Mouse (Mus musculus): ENCODE measurements around the gene Ifna11. TPM values are rescaled to one million over a fixed set of nuclear protein-coding genes. Genes with fewer than 3 reads are reported as not detected.

Gene Ifna11
- polyA plus RNA-seq, 1 experiment: not detected

- H3K27me3 ChIP-seq (ENCODE audit: control insufficient read depth, insufficient read depth, low read length): no peaks in the 10 kb centered on the region
- TF ChIP-seq POLR2A (IDR thresholded peaks at IDR 0.05; ENCODE audit: low read depth, low read length) (no peak), CTCF (IDR thresholded peaks at IDR 0.05; ENCODE audit: extremely low read depth, insufficient read depth, insufficient read length, insufficient replicate concordance) (no peak)
- no peak for DNase-seq (ENCODE audit: low read depth in 1 of 2, low spot score in 2 of 2)
- no peak within 1 kb of the TSS for H3K4me3 ChIP-seq (ENCODE audit: extremely low read depth, insufficient read depth, insufficient read length)
- H3K27ac ChIP-seq (ENCODE audit: insufficient read depth, low read length): no peak within 1 kb of the TSS
- no peaks in the 10 kb centered on the region; the same call in 1 of the 2 replicates for H3K4me1 ChIP-seq (ENCODE audit: control insufficient read depth, insufficient read depth, insufficient read length)
- H3K36me3 ChIP-seq (ENCODE audit: control insufficient read depth, insufficient read depth, low read length): no peaks in the 10 kb centered on the region
- 78% methylated on average over 2 of the region's 2 CpGs for whole genome bisulfite sequencing
Measured at GRCm38 (mm10) chr4:88841438-88841911, 21.7 kb downstream of the Ifna11 start, which contains the start of gene Ifna4. Gene Ifna4, plus strand, starts transcription at chr4:88841861.

- Histone ChIP-seq H3K36me3 (ENCODE audit: control insufficient read depth, insufficient read depth, low read length) (no peaks in the 10 kb centered on the region), H3K4me3 (ENCODE audit: extremely low read depth, insufficient read depth, insufficient read length) (no peak overlapping the region)
- DNase-seq (ENCODE audit: low read depth in 1 of 2, low spot score in 2 of 2): no peak
Measured at GRCm38 (mm10) chr4:88845334-88845733, 25.6 kb downstream of the Ifna11 start.

DNA sequence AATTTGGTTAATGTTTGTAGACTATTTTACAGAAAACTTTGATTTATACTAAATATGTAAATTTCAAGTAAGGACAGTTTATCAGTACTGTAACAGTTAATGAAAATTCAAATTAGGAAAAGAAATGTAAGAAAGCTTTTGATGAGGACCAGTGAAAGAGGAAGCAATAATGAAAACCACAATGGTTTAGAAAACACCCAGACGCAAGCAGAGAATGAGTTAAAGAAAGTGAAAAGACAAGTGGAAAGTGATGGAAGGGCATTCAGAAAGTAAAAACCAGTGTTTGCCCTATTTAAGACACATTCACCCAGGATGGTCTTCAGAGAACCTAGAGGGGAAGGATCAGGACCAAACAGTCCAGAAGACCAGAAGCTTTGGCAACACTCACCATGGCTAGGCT, 29.9 kb downstream of the Ifna11 start, which contains the start of gene Ifna1:
Ifna1 (plus strand) TSS at position 390 of the 400 bp plus-strand sequence.
- no peak for DNase-seq (ENCODE audit: low read depth in 1 of 2, low spot score in 2 of 2)
- no peak within 1 kb of the TSS for H3K27ac ChIP-seq (ENCODE audit: insufficient read depth, low read length)
- H3K27me3 ChIP-seq (ENCODE audit: control insufficient read depth, insufficient read depth, low read length): no peaks in the 10 kb centered on the region
- no peaks in the 10 kb centered on the region for H3K4me1 ChIP-seq (ENCODE audit: control insufficient read depth, insufficient read depth, insufficient read length)
- no peak within 1 kb of the TSS for H3K4me3 ChIP-seq (ENCODE audit: extremely low read depth, insufficient read depth, insufficient read length)
- WGBS: 18% methylated on average over 1 of the region's 1 CpGs
- TF ChIP-seq POLR2A (IDR thresholded peaks at IDR 0.05; ENCODE audit: low read depth, low read length): no peak
- H3K36me3 ChIP-seq (ENCODE audit: control insufficient read depth, insufficient read depth, low read length): no peaks in the 10 kb centered on the region

More at GRCm38 (mm10) chr4:88845334-88845733, 25.6 kb downstream of the Ifna11 start:
- Histone ChIP-seq H3K27me3 (ENCODE audit: control insufficient read depth, insufficient read depth, low read length) (no peaks in the 10 kb centered on the region), H3K4me1 (ENCODE audit: control insufficient read depth, insufficient read depth, insufficient read length) (no peaks in the 10 kb centered on the region; the same call in 1 of the 2 replicates), H3K27ac (ENCODE audit: insufficient read depth, low read length) (no peak overlapping the region)
- WGBS: 28% methylated on average over 2 of the region's 2 CpGs
- TF ChIP-seq CTCF (IDR thresholded peaks at IDR 0.05; ENCODE audit: extremely low read depth, insufficient read depth, insufficient read length, insufficient replicate concordance) (no peak), POLR2A (IDR thresholded peaks at IDR 0.05; ENCODE audit: low read depth, low read length) (no peak)

- 85% methylated on average over 4 of the region's 4 CpGs for WGBS
Measured at GRCm38 (mm10) chr4:88851026-88851763, 31.4 kb downstream of the Ifna11 start.

DNA sequence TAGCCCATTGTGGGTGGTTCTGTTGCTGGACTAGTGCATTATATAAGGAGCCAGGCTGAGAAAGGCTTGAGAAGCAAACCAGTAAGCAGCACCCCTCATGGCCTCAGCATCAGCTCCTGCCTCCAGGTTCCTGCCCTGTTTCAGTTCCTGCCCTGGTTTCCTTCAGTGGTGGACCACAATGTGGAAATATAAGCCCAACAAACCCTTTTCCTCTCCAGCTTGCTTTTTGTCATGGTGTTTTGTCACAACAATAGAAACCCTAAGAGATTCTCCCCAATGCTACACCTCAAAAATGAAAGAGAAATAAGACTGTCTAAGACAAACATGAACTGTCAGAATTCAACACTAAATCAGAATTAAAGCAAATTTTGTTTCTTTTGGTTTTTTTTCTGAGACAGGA, 39.5 kb downstream of the Ifna11 start:
- H3K27me3 ChIP-seq (ENCODE audit: control insufficient read depth, insufficient read depth, low read length): no peaks in the 10 kb centered on the region
- no peaks in the 10 kb centered on the region for H3K36me3 ChIP-seq (ENCODE audit: control insufficient read depth, insufficient read depth, low read length)
- H3K27ac ChIP-seq (ENCODE audit: insufficient read depth, low read length): no peak overlapping the region
- no peak overlapping the region for H3K4me3 ChIP-seq (ENCODE audit: extremely low read depth, insufficient read depth, insufficient read length)
- no peak for TF ChIP-seq POLR2A (IDR thresholded peaks at IDR 0.05; ENCODE audit: low read depth, low read length)
- TF ChIP-seq CTCF (IDR thresholded peaks at IDR 0.05; ENCODE audit: extremely low read depth, insufficient read depth, insufficient read length, insufficient replicate concordance): no peak
- no peaks in the 10 kb centered on the region for H3K4me1 ChIP-seq (ENCODE audit: control insufficient read depth, insufficient read depth, insufficient read length)
- DNase-seq (ENCODE audit: low read depth in 1 of 2, low spot score in 2 of 2): no peak

More at GRCm38 (mm10) chr4:88851026-88851763, 31.4 kb downstream of the Ifna11 start:
- no peak for TF ChIP-seq CTCF (IDR thresholded peaks at IDR 0.05; ENCODE audit: extremely low read depth, insufficient read depth, insufficient read length, insufficient replicate concordance)
- TF ChIP-seq POLR2A (IDR thresholded peaks at IDR 0.05; ENCODE audit: low read depth, low read length): no peak
- H3K27ac ChIP-seq (ENCODE audit: insufficient read depth, low read length): no peak overlapping the region
- DNase-seq (ENCODE audit: low read depth in 1 of 2, low spot score in 2 of 2): no peak
- H3K4me1 ChIP-seq (ENCODE audit: control insufficient read depth, insufficient read depth, insufficient read length): no peaks in the 10 kb centered on the region
- H3K4me3 ChIP-seq (ENCODE audit: extremely low read depth, insufficient read depth, insufficient read length): no peak overlapping the region
- H3K27me3 ChIP-seq (ENCODE audit: control insufficient read depth, insufficient read depth, low read length): no peaks in the 10 kb centered on the region
- no peaks in the 10 kb centered on the region for H3K36me3 ChIP-seq (ENCODE audit: control insufficient read depth, insufficient read depth, low read length)

- WGBS: 42% methylated on average over 7 of the region's 7 CpGs
- Histone ChIP-seq H3K4me1 (ENCODE audit: control insufficient read depth, insufficient read depth, insufficient read length) (peaks cover 9% of the 10 kb centered on the region; the same call in 1 of the 2 replicates), H3K27me3 (ENCODE audit: control insufficient read depth, insufficient read depth, low read length) (no peaks in the 10 kb centered on the region), H3K4me3 (ENCODE audit: extremely low read depth, insufficient read depth, insufficient read length) (no peak overlapping the region), H3K27ac (ENCODE audit: insufficient read depth, low read length) (no peak overlapping the region), H3K36me3 (ENCODE audit: control insufficient read depth, insufficient read depth, low read length) (no peaks in the 10 kb centered on the region)
- DNase-seq (ENCODE audit: low read depth in 1 of 2, low spot score in 2 of 2): no peak
- TF ChIP-seq POLR2A (IDR thresholded peaks at IDR 0.05; ENCODE audit: low read depth, low read length): no peak
- TF ChIP-seq CTCF (IDR thresholded peaks at IDR 0.05; ENCODE audit: extremely low read depth, insufficient read depth, insufficient read length, insufficient replicate concordance): no peak
Measured at GRCm38 (mm10) chr4:88863309-88863708, 43.5 kb downstream of the Ifna11 start.

DNA sequence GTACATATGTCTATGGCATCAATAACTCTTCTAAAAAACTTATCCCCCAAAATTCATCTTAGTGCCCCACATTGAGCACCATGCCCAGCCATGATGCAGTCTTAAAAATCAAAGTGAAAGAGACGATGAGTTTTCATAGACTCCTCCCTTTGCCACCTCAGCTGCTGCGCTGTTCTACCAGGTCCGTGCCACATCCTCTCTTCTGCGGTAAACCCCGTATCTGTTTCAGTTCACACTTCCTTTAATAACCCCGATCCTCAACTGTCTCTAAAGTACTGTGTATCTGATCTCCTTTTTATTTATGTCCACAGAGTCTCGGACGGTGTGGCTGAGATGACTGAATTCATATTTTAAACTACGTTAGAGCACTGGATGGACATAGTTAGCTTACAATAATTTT, 44.8 kb downstream of the Ifna11 start:
- Histone ChIP-seq H3K4me3 (ENCODE audit: extremely low read depth, insufficient read depth, insufficient read length) (peak overlapping the region; percentile 56), H3K4me1 (ENCODE audit: control insufficient read depth, insufficient read depth, insufficient read length) (peaks cover 9% of the 10 kb centered on the region; the same call in 1 of the 2 replicates), H3K27me3 (ENCODE audit: control insufficient read depth, insufficient read depth, low read length) (no peaks in the 10 kb centered on the region), H3K27ac (ENCODE audit: insufficient read depth, low read length) (peak overlapping the region; percentile 74), H3K36me3 (ENCODE audit: control insufficient read depth, insufficient read depth, low read length) (no peaks in the 10 kb centered on the region)
- TF ChIP-seq CTCF (IDR thresholded peaks at IDR 0.05; ENCODE audit: extremely low read depth, insufficient read depth, insufficient read length, insufficient replicate concordance): no peak
- no peak for TF ChIP-seq POLR2A (IDR thresholded peaks at IDR 0.05; ENCODE audit: low read depth, low read length)
- peak; percentile 68 to 82 for DNase-seq (ENCODE audit: low read depth in 1 of 2, low spot score in 2 of 2)
- 7% methylated on average over 9 of the region's 9 CpGs for WGBS
